Mouse (Mus musculus) kidney, adult 2 months (tissue): ENCODE measurements around the gene B4galt1.

Experiments
- CTCF ChIP-seq: fragments of 200-500 bp; conservative IDR thresholded peaks from 2 replicates; pipeline ENCODE4 v1.5.1; 2011; ENCODE audit warnings: low read depth, mild to moderate bottlenecking, control low read depth, low read length, moderate library complexity, mixed read lengths; ENCODE audit not compliant: insufficient read depth, insufficient read length
- POLR2A ChIP-seq: fragments of 200-500 bp; IDR thresholded peaks from one replicate; pipeline ENCODE4 v1.6.1; 2011; ENCODE audit warnings: low read depth, low read length, control low read depth

- TF ChIP-seq POLR2A = no peak
- no peak for TF ChIP-seq CTCF
Measured at GRCm38 (mm10) chr4:40801908-40802307, 51.9 kb downstream of the B4galt1 start.
